In the genomic region with DNA sequence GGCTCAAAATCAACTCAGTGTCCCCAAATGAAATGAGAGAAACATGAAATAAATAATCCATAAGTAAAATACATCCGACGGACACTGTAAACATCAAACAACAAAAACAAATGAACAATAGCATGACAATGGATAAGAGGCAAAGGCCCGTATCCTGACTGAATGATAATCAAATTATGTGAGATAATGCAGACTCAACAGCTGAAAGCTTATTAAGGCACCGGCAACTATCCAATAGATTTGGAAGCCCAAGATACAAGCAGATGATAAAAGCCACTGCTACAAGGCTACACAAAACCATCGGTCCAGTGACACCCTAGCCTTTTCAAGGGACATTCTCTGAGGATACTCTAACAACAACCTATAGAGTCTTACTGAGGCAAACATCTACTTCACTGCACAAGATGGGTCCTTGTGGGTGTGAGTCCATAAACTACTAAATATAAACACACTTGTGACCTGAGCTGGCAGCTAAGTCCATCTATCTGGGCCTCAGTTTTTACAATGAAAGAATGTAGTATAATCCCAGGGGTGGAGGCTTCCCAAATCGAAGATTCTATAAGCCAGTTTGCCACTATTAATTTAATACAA, we compare ENCODE assay signal across 9 mouse cellular contexts. TPM values are rescaled to one million over a fixed set of nuclear protein-coding genes. Genes with fewer than 3 reads are reported as not detected.
DNase-seq lines count a peak whose midpoint lies in the region; ATAC-seq lines count a peak whose summit lies in the region.
"Had no signal": no experiment of that assay in that cellular context is flagged by ENCODE, and none has a peak within 500 bp of the region (broad histone marks: within the 10 kb centered on the region; RNA-seq: fewer than 3 reads in every experiment).

No protein-coding gene starts in this region.

- H3K36me3 ChIP-seq in heart, embryonic 14.5 days (ENCODE audit: control insufficient read depth, insufficient read depth, low read length), result no peaks in the 10 kb centered on the region
- H3K36me3 ChIP-seq in hindbrain, embryonic 11.5 days (ENCODE audit: control insufficient read depth, insufficient read depth, low read length), result no peaks in the 10 kb centered on the region

- ATAC-seq in heart, embryonic 14.5 days (ENCODE audit: insufficient number of reproducible peaks, insufficient read depth, low FRiP score, low read depth), result no peak
- ATAC-seq in hindbrain, embryonic 11.5 days (ENCODE audit: low FRiP score), result no peak
- 0 out of 2 replicates have a peak, but pooled peaks have one; percentile 4 for ATAC-seq in megakaryocyte-erythroid progenitor cell, adult 5-6 weeks (replicated peaks; ENCODE audit: low FRiP score, low TSS enrichment, poor library complexity, severe bottlenecking)
- no peak for ATAC-seq in granulocyte monocyte progenitor cell, adult 5-6 weeks (replicated peaks; ENCODE audit: poor library complexity, severe bottlenecking)

- peaks cover 4 to 26% of the 10 kb centered on the region in 2 experiments; a peak in 3 of 4 replicates for H3K4me1 ChIP-seq in heart, embryonic 14.5 days (ENCODE audit: control insufficient read depth in 2 of 2, insufficient read depth in 2 of 2, low read length in 2 of 2)
- H3K4me1 ChIP-seq in hindbrain, embryonic 11.5 days (replicated peaks; ENCODE audit: control insufficient read depth, insufficient read depth, low read length), result peaks cover 5% of the 10 kb centered on the region; the same call in 1 of the 2 replicates

- no peaks in the 10 kb centered on the region for H3K9me3 ChIP-seq in heart, embryonic 14.5 days (ENCODE audit: control insufficient read depth, low read length)
- no peaks in the 10 kb centered on the region for H3K9me3 ChIP-seq in hindbrain, embryonic 11.5 days (ENCODE audit: control insufficient read depth, low read length)

- peak overlapping the region; percentile 57 to 96; a peak in 3 of 4 replicates for H3K4me3 ChIP-seq in heart, embryonic 14.5 days (ENCODE audit: control insufficient read depth in 1 of 2, insufficient read depth in 1 of 2, low read depth in 1 of 2, low read length in 2 of 2)
- peak overlapping the region; percentile 96 for H3K4me3 ChIP-seq in hindbrain, embryonic 11.5 days (ENCODE audit: low read depth, low read length)

- H3K4me2 ChIP-seq in heart, embryonic 14.5 days (ENCODE audit: low read length), result peak overlapping the region; percentile 94
- peak overlapping the region; percentile 92 for H3K4me2 ChIP-seq in hindbrain, embryonic 11.5 days (replicated peaks; ENCODE audit: low read depth, low read length)

- H3K27ac ChIP-seq in heart, embryonic 14.5 days (replicated peaks in 1 of 2; ENCODE audit: control insufficient read depth in 1 of 2, insufficient read depth in 1 of 2, low read depth in 2 of 2, low read length in 2 of 2), result peak overlapping the region in 1 of 2 experiments; percentile 92; a peak in 2 of 4 replicates
- H3K27ac ChIP-seq in hindbrain, embryonic 11.5 days (ENCODE audit: low read depth, low read length), result no peak overlapping the region

- 40% methylated on average over 6 of the region's 6 CpGs for whole genome bisulfite sequencing in heart, embryonic 14.5 days
- WGBS in hindbrain, embryonic 11.5 days, result 72% methylated on average over 6 of the region's 6 CpGs

- peak overlapping the region; percentile 98 for H3K9ac ChIP-seq in heart, embryonic 14.5 days (ENCODE audit: low read length)
- H3K9ac ChIP-seq in hindbrain, embryonic 11.5 days (ENCODE audit: low read depth, low read length), result 0 out of 2 replicates have a peak overlapping the region, but pooled peaks have one; percentile 19

- DNase-seq in heart, adult 9 months (ENCODE audit: low spot score in 2 of 2), result no peak
- DNase-seq in MN1 (ENCODE audit: low spot score), result peak; percentile 47
- no peak for DNase-seq in hindbrain, embryonic 11.5 days (ENCODE audit: low spot score)
- DNase-seq in right cerebral cortex, adult 2 months (ENCODE audit: low spot score in 2 of 2), result no peak
- DNase-seq in spleen, adult 18-20 months, result no peak
- DNase-seq: cerebellum, adult 11-12 months had no signal

- no peaks in the 10 kb centered on the region; the same call in 1 of the 2 replicates for H3K27me3 ChIP-seq in heart, embryonic 14.5 days (ENCODE audit: control insufficient read depth, insufficient read depth, low read length)
- H3K27me3 ChIP-seq in hindbrain, embryonic 11.5 days (ENCODE audit: control insufficient read depth, insufficient read depth, low read length), result no peaks in the 10 kb centered on the region; the same call in 1 of the 2 replicates

RNA-seq across cellular contexts. Expression of a gene that starts 1.6 kb away (rescaled TPM):
- polyA plus RNA-seq in heart, embryonic 14.5 days (2014; fragmentation: Nextera tagmentation; extraction: Ambion mirVana), result 28.8 and 31.4 TPM in 2 replicates
- 13.4 and 14.8 TPM in 2 replicates for polyA plus RNA-seq in hindbrain, embryonic 11.5 days (2014; fragmentation: Nextera tagmentation; extraction: Ambion mirVana)
- 45.1 and 53.5 TPM in 2 replicates for total RNA-seq in megakaryocyte-erythroid progenitor cell, adult 5-6 weeks (2014; fragmentation: Nextera tagmentation)
- total RNA-seq in megakaryocyte-erythroid progenitor cell, adult 5-6 weeks (2017), result 37.0 and 58.7 TPM in 2 replicates
- total RNA-seq in granulocyte monocyte progenitor cell, adult 5-6 weeks (2014; fragmentation: Nextera tagmentation), result 35.5 and 40.5 TPM in 2 replicates
- 36.8 and 37.1 TPM in 2 replicates for total RNA-seq in granulocyte monocyte progenitor cell, adult 5-6 weeks (2017)

RNA-seq across cellular contexts. Expression of a gene that starts 10.3 kb away (rescaled TPM):
- 5.6 and 6.4 TPM in 2 replicates for polyA plus RNA-seq in heart, embryonic 14.5 days (2014; fragmentation: Nextera tagmentation; extraction: Ambion mirVana)
- 1.4 and 1.8 TPM in 2 replicates for polyA plus RNA-seq in hindbrain, embryonic 11.5 days (2014; fragmentation: Nextera tagmentation; extraction: Ambion mirVana)
- total RNA-seq in megakaryocyte-erythroid progenitor cell, adult 5-6 weeks (2014; fragmentation: Nextera tagmentation), result 81.1 and 116 TPM in 2 replicates
- total RNA-seq in megakaryocyte-erythroid progenitor cell, adult 5-6 weeks (2017), result 55.9 and 62.7 TPM in 2 replicates
- 33.7 and 36.6 TPM in 2 replicates for total RNA-seq in granulocyte monocyte progenitor cell, adult 5-6 weeks (2014; fragmentation: Nextera tagmentation)
- total RNA-seq in granulocyte monocyte progenitor cell, adult 5-6 weeks (2017), result 28.9 and 29.0 TPM in 2 replicates
